Mouse (Mus musculus) activated CD4-positive, CD25-positive, alpha-beta regulatory T cell, adult 4 months (primary cell): ENCODE results near the gene Lrrc10. TPM values are rescaled to one million over a fixed set of nuclear protein-coding genes. Genes with fewer than 3 reads are reported as not detected.
A peak's percentile ranks its signal among the peaks of the same experiment; 100 is the strongest.
"Not testable (repeated sequence)": the region's sequence is repeated elsewhere in the genome, so short reads cannot be mapped to it uniquely, and the experiment has no call there.

Experiments
- ATAC-seq: one replicate; pipeline ENCODE4 v1.8.0; 2017
- polyA plus RNA-seq, 2 experiments: library from polyadenylated mRNA; unstranded; fragments of 100-300 nt; shearing (Covaris generic); gene quantifications; one replicate each; pipeline ENCODE4 v1.2.1; 2017

Lrrc10 gene
- polyA plus RNA-seq, 2 experiments from 2014 or later: not detected

- ATAC-seq: not testable (repeated sequence)
These were observed 1.5 kb upstream of the Lrrc10 start for GRCm38 (mm10) chr10:117043497-117044166.

- no peak for ATAC-seq
These were observed 4.1 kb downstream of the Lrrc10 start for GRCm38 (mm10) chr10:117049253-117049652.

GRCm38 (mm10) chr10:117049961-117050597 lies 4.9 kb downstream of the Lrrc10 start:
- no peak for ATAC-seq

GRCm38 (mm10) chr10:117055668-117056067 lies 10.5 kb downstream of the Lrrc10 start:
- ATAC-seq: no peak

- ATAC-seq: peak; percentile 2
These were observed 17.7 kb downstream of the Lrrc10 start for GRCm38 (mm10) chr10:117062894-117063253.

GRCm38 (mm10) chr10:117063254-117064021 lies 18.3 kb downstream of the Lrrc10 start, which contains the start of gene Cct2:
Gene Cct2 (minus strand): TSS chr10:117063814.
- ATAC-seq: peak; percentile 87

GRCm38 (mm10) chr10:117064076-117064475 lies 18.9 kb downstream of the Lrrc10 start:
- no peak for ATAC-seq

- ATAC-seq: no peak
These were observed 24.0 kb downstream of the Lrrc10 start for GRCm38 (mm10) chr10:117069109-117069508.

GRCm38 (mm10) chr10:117072191-117072888 lies 27.2 kb downstream of the Lrrc10 start:
- no peak for ATAC-seq

GRCm38 (mm10) chr10:117073176-117073575 lies 28.0 kb downstream of the Lrrc10 start:
- no peak for ATAC-seq

GRCm38 (mm10) chr10:117078284-117078683 lies 33.1 kb downstream of the Lrrc10 start:
- ATAC-seq: peak; percentile 77

GRCm38 (mm10) chr10:117081326-117081725 lies 36.2 kb downstream of the Lrrc10 start:
- ATAC-seq: no peak

- peak; percentile 65 for ATAC-seq
These were observed 36.8 kb downstream of the Lrrc10 start for GRCm38 (mm10) chr10:117081914-117082359.

- ATAC-seq: peak; percentile 36
These were observed 44.5 kb downstream of the Lrrc10 start for GRCm38 (mm10) chr10:117089628-117090027.

GRCm38 (mm10) chr10:117094504-117095329 lies 49.6 kb downstream of the Lrrc10 start:
- no peak for ATAC-seq

- no peak for ATAC-seq
These were observed 51.0 kb downstream of the Lrrc10 start for GRCm38 (mm10) chr10:117096096-117096495.

Other genes with a start within 250 kb of the Lrrc10 start
- not detected for gene Myrfl, start 148.4 kb upstream of the Lrrc10 start, polyA plus RNA-seq
- 10 to 100 TPM; 12.1 to 15.4 TPM for gene Rab3ip, start 94.6 kb upstream of the Lrrc10 start, polyA plus RNA-seq
- gene Gm10271, start 72.7 kb upstream of the Lrrc10 start, polyA plus RNA-seq: not detected
- not detected for gene Best3, start 59.0 kb upstream of the Lrrc10 start, polyA plus RNA-seq
- 100 to 1,000 TPM; 244 to 245 TPM for gene Cct2, start 18.5 kb downstream of the Lrrc10 start, polyA plus RNA-seq
- 10 to 100 TPM in 1 of 2 experiments, 1 to 10 TPM in 1; 9.9 to 10.1 TPM for gene Frs2, start 103.2 kb downstream of the Lrrc10 start, polyA plus RNA-seq
- 10 to 100 TPM; 27.8 to 31.0 TPM for gene Yeats4, start 179.2 kb downstream of the Lrrc10 start, polyA plus RNA-seq
- gene 9530003J23Rik, start 193.4 kb downstream of the Lrrc10 start, polyA plus RNA-seq: under 1 TPM in 1 of 2 experiments, not detected in 1; 0.38 TPM
- gene Lyz2, start 237.0 kb downstream of the Lrrc10 start, polyA plus RNA-seq: 10 to 100 TPM in 1 of 2 experiments, under 1 TPM in 1; 0.81 to 22.5 TPM
- gene Lyz1, start 247.5 kb downstream of the Lrrc10 start, polyA plus RNA-seq: 1 to 10 TPM in 1 of 2 experiments, under 1 TPM in 1; 0.46 to 1.8 TPM